Mouse (Mus musculus): ENCODE data around the gene Atp6v0e2.

Gene Atp6v0e2

GRCm38 (mm10) chr6:48573280-48573679, 35.9 kb downstream of the Atp6v0e2 start:
- DNase-seq (ENCODE audit: low read depth) = no peak

- no peak for DNase-seq (ENCODE audit: low read depth)
Measured at GRCm38 (mm10) chr6:48573981-48574380, 36.6 kb downstream of the Atp6v0e2 start.

- DNase-seq (ENCODE audit: low read depth) = peak; percentile 30
Measured at GRCm38 (mm10) chr6:48578736-48579135, 41.3 kb downstream of the Atp6v0e2 start.

- DNase-seq (ENCODE audit: low read depth) = peak; percentile 73
Measured at GRCm38 (mm10) chr6:48579215-48579648, 41.8 kb downstream of the Atp6v0e2 start.

- no peak for DNase-seq (ENCODE audit: low read depth)
Measured at GRCm38 (mm10) chr6:48581257-48581656, 43.8 kb downstream of the Atp6v0e2 start.

- DNase-seq (ENCODE audit: low read depth) = peak; percentile 87
Measured at GRCm38 (mm10) chr6:48582037-48582436, 44.6 kb downstream of the Atp6v0e2 start.

GRCm38 (mm10) chr6:48589194-48589750, 51.9 kb downstream of the Atp6v0e2 start, which contains the start of gene Gm45021:
Gene Gm45021 (plus strand): TSS chr6:48589610.
- no peak for DNase-seq (ENCODE audit: low read depth)

Data from NIH3T3 (cell line).